Mouse (Mus musculus): ENCODE data around the gene Spef1. TPM values are rescaled to one million over a fixed set of nuclear protein-coding genes. Genes with fewer than 3 reads are reported as not detected.
A peak's percentile ranks its signal among the peaks of the same experiment; 100 is the strongest.
"Not testable (repeated sequence)": the region's sequence is repeated elsewhere in the genome, so short reads cannot be mapped to it uniquely, and the experiment has no call there.

The Spef1 gene
- total RNA-seq (2021) = 1 to 10 TPM; 4.7 to 5.5 TPM
- long read RNA-seq, experiment 1, partial matches to known transcripts = 0 of 4 reads
- long read RNA-seq, experiment 1, other reads (novel, unspliced or antisense) = 3 of 4 reads
- long read RNA-seq, experiment 2, partial matches to known transcripts = 0 of 3 reads
- long read RNA-seq, experiment 2, other reads (novel, unspliced or antisense) = 2 of 3 reads

DNA sequence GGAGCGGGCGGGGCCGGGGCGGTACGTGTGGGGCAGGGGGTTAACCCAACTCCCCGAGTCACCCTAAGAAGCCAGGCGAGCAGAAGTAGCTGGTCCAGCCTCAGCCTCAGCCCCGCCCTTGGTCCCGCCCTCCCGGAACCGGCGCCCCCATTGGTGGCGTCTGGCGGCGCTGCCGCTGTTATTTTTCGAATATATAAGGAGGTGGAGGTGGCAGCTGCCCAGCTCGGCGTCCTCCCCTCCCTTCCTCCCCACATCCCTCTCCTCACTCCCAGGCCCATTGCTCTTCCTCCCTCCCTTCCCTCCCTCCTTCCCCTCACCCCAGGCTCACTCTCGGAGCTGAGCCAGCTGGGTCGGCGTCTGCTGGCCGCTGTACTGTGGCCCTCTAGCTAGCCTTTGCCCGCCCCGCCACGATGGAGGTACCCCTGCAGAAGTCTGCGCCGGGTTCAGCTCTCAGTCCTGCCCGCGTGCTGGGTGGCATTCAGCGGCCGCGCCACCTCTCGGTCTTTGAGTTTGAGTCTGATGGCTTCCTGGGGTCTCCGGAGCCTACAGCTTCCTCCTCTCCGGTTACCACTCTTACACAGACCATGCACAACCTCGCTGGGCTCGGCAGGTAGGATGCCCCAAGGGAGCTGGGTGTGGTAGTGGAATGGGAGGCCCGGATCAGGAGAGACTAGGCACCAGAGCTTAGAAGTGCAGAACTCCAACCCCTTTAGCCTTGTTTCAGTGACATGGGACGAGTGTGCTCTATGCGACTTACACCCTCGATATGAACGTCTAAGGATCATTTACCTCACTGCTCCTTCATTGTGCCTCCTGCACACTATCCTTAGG lies at the start of gene Spef1, which contains the start of gene Cdc25b:
Gene Spef1, minus strand, starts transcription at position 512 of the 831 bp plus-strand sequence.
Gene Cdc25b, plus strand, starts transcription at position 179 of the 831 bp plus-strand sequence.
- DNase-seq = peak; percentile 91

DNA sequence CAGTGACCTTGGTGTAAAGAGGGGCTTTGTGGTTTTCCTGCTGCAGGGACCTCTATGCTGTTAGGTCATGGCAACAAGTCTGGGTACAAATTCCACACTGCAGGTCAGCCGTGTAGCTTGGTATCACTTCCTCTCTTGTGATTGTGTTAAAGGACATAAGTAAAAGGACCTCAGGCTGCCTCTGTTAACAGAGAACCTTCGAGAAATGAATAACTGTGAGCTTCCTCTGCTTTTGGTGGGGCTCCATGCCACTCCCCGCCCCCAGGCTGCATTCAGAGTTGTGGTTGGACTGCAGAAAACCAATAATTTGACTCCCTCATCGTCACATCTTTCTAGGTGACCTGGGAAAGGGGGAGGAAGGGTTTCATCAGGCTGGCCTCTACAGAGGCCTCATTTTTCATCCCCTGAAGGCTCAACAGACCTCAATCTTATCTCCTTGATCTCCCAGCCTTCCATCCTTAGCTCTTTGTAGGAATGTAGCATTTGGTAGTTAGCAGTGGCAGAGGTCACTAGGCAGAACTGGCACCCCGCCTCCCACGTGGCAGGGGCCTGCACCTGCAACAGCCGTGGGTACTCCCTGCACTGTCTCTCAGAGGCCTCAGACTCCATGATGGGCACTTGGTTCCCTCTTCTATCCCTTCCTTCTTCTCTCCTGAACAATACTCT lies 48.0 kb upstream of the Spef1 start:
- peak in 1 of 2 experiments; percentile 25 for DNase-seq

DNA sequence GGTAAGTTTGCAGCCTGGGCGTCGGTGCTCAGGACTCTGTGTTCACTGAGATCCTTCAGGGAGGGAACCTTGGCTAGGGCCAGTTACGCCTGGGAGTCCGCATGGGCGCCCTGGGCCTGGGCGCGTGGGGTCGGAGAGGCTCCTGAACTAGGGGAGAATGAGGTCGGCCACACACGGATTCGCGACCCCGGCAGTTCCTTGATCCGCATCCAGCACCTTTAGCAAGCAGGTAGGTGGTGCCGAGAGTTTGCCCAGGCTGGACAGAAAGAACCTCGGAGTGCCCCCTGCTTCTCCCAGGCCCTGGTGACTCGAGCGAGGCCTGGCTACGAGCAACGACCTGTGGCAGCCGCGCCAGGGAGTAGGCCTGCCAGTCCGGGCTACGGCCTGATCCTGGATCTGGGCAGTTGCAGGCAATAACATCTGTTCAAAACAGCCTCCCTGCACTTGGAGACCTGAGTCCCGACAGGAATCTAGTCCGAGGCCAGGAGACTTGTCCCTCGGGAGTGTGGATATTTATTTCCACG lies 47.1 kb upstream of the Spef1 start:
- DNase-seq = no peak

DNA sequence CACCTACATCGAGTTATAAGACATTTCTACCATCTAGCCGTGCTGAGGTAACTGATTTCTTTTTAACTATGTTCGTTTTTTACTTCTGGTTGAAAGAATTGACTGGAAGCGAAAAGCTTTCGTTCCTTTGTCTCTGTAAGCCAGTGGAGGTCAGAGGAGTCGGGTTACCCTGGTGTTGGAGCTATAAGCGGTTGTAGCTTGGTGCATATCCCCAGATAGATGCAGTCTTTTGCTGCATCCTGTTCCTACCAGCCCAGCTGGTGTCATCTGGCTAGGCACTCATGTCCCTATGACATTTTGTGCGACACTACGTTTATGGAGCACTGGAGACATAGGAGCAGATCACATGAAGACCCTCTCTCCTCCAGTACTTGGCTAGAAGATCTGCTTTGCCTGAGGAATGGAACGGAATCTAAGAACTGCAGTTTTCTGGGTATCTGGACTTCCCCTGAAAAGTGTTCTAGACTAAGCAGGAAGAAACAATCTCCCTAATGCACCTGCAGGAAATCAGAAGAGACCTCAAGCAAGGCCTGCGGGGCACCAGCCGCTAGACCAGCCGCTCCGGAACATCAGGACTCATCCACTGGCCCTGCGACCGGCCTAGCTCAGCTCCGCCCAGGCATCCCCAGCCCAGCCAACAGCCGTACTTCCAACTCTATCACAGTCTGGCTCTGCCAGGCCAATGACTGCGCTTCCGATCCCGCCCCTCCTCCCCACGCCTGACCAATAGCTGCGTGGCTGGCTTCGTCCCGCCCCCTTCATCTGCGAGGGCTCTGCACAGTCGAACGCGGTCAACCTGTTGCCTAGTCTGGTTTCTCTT lies 46.4 kb upstream of the Spef1 start, which contains the start of gene Mavs:
Gene Mavs, plus strand, starts transcription at position 757 of the 820 bp plus-strand sequence.
- peak; percentile 96 to 98 for DNase-seq

DNA sequence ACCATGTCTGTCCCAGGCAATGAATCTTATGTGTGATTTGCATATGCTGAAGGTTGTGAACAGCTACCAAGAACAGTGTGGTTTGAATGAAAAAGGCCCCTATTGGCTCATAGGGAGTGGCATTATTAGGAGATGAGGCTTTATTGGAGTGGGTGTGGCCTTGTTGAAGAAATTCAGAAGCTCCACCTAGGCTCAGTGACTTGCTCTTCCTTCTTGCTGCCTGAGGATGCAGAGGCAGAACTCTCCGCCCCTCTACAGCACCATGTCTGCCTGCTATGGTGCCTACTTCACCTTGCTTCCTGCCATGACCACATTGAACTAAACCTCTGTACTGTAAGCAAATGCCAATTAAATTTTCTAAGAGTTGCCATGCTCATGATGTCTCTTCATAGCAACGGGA lies 45.5 kb upstream of the Spef1 start:
- no peak for DNase-seq

DNA sequence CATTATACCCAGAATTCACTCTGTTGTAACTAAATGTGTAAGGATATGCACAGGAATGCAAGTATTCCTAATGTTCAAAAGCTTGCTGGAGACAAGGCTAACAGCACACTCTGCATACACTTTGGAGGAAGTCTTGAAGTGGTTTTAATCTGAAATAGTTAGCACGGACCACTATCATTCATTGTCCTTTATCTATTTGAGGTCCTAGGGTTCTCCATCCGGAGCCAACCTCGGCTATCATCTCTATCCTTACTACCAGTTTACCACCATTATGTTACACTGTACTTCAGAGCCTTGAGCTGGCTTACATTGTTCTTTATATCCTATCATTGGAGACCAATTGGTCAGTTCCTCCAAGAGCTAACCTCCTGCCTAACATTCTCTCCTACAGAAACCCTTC lies 40.2 kb upstream of the Spef1 start:
- DNase-seq = no peak

DNA sequence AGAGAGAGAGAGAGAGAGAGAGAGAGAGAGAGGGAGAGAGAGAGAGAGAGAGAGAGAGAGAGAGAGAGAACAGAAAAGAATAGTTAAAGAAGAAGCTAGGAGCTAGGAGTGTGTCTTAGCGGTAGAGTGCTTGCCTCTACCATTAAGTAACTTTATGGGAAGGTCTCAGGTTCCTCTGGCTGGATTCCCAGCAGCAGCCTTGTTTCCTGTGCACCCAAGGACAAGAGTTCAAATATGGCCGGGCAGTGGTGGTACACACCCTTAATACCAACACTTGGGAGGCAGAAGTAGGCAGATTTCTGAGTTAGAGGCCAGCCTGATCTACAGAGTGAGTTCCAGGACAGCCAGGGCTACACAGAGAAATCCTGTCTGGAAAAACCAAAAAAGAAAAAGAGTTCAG lies 39.6 kb upstream of the Spef1 start:
- not testable (repeated sequence) for DNase-seq

DNA sequence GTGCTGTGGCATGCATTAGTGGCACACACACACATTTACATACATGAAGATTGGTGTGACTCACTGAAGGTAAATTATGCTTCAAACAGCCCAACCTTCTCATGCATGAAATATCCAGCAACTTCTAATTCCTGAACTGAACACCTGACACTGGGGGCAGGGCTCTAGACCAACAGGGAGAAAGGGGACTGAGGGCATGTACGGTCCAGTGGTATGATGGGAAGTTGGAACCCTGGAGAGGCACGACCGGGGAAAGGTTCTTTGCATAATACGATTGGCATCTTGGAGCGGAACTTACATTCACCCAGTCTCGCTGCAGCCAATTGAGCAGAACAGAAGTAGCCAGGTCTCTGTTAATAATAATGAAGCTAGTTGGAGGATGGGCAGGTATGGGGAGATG lies 38.1 kb upstream of the Spef1 start:
- no peak for DNase-seq

DNA sequence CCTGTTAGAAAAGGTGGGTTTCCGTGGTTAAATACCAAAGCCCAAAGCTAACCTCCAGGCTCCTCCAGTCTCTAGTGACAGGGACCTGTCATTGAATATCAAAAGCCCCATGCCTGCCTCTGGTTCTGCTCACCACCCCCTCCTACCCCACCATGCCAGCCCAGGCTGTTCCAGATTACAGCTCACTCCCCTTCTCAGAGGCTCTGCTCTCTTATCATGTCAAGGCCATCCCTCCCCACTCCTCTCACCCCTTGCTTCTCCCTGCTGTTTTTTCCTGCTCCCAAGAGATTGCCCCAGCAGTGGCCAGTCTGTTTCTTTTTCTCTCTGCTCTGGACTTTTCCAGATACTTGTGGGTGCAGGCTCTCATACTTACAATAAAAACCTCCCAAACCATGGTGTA lies 36.5 kb upstream of the Spef1 start:
- DNase-seq = no peak

DNA sequence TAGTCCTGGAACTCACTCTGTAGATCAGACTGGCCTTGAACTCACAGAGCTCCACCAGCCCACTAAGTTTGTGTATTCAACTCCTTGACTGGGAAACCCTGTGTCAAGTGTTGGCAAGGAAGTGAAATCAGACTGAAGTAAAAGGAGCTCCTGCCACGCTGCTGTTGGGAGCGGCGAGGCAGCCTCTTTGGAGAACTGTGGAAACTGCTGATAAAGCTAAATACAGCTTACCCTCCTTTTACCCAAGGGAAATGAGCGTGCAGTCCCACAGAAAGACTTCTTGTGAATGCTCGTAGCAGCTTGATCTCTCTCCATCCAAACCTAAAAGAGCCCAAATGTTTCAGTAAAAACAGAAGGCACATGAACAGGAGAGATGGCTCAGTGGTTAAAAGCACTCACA lies 35.5 kb upstream of the Spef1 start:
- peak in 1 of 2 experiments; percentile 41 for DNase-seq

DNA sequence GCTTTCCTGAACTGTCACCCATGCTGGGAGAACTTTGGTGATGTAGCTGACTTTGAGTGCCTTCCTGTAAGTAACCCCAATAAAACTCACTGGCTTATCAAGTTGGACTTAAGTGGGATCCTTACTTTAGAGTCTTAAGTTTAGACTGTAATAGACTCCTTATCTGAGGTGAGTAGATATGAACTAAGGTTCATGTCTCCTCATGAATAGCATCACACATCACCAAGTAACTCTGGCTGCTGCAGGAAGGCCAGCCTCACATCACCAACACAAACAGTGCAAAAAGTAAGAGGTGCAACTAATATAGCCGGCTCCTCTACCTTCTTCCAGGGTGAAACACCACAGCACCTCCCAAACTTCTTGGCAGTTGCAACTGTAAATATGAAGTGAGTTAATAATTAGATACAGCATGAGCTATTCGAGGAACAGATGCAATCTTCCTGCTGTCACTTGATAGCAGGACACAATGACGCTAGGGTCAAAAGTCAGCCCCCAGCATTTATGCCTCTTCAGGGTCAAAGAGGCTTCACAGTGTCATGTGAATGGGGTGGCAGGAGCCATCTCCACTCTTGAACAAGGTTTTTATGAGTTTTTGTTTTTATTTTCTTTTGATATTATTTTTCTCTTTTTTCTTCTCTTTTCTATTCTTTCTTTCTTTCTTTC lies 34.9 kb upstream of the Spef1 start:
- no peak for DNase-seq

DNA sequence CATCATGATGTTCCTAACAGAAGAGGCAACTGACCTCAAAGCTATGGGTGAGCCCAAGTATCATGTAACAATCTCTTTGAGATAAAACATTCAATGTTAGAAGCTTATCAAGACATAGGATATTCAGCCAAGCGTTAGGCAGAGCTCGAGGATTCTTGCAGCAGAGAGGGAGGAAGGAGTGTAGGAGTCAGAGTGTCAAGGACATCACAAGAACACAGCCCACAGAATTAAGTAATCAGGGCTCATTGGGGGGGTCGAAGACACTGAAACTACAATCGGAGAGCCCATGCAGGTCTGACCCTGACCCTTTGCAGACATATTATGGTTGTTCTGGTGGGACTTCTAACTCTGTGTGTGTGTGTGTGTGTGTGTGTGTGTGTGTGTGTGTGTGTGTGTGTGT lies 32.9 kb upstream of the Spef1 start:
- no peak for DNase-seq

DNA sequence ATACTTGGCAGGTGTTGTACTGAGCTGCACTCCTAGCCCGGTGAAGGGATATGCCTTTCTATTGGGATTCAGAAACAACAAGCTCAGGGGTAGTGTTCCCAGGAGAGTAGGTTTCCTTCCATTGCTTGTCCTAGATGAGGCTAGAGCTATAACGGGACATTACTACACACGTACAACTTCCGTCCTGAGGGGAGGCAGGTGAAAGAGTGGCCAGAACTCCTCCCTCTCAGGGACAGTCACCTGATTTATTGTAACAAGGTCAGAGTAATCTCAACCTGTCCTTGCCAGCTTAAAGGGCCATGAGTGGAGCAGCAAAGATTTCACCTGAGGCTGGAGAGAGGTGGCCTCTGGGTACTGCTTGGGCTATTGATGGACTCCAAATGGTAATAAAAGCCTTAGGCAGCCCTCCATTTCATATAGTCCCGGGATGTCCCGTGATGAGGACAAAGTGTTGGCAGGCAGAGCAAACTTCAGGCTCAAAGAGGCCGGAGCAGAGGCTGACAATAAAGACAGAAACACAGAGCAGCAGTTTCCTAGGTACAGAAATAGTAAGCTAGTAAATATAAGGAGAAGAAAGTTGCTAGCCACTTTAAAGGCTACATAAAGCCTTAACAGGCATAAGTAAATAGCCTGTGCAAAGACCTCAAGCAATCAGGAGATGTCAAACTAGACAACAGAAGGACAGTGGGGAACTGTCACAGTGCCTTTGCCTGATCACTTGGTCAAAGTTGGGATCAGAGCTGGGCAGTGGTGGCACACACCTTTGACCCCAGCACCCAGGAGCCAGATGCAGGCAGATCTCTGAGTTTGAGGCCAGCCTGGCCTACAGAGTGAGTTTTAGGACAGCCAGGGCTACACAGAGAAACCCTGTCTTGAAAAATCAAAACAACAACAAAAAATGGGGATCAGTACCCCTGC lies 29.1 kb upstream of the Spef1 start:
- peak; percentile 68 to 84 for DNase-seq

DNA sequence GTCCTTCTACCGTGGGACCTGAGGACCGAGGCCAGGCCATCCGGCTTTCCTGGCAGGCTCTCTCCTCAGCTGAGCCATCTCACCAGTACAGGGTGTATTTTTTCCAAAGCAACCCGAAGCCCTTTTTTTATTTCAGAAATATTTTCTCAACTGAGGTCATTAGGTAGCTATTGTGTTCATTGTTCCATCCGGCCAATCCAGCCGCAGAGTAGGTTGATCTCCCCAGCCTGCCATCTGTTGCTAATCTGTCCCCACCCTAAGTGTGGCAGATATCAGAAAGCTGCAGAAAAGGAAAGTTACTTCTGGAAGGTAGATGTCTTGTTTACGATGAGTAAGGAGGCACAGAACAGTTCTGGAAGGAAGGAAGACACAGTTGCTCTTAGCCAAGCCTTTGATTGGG lies 26.7 kb upstream of the Spef1 start:
- DNase-seq = peak; percentile 57 to 67

DNA sequence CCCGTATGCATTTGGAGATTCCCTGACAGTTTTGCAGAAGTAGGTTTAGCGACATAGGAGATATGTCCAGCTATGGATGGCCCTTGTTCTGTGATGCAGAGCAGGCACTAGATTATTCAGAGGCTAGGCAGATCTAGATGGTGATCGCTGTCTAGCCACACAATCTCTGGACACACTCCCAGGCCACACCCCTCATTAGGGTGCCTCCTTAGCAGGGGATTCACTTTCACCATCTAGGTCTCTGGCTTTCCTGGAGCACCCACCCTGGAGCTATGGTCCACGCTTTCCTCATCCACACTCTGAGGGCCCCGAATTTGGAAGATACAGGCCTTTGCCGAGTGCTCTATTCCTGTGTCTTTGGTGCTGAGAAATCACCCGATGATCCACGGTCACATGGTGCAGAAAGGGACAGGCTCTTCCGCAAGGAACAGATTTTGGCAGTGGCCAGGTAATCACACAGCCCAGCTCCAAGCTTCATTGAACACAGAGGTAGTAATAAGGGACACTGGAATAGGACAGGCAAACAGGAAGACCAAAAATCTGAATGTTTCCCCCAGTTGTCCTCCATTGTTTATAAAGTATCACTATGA lies 24.0 kb upstream of the Spef1 start:
- DNase-seq = peak; percentile 43 to 67

DNA sequence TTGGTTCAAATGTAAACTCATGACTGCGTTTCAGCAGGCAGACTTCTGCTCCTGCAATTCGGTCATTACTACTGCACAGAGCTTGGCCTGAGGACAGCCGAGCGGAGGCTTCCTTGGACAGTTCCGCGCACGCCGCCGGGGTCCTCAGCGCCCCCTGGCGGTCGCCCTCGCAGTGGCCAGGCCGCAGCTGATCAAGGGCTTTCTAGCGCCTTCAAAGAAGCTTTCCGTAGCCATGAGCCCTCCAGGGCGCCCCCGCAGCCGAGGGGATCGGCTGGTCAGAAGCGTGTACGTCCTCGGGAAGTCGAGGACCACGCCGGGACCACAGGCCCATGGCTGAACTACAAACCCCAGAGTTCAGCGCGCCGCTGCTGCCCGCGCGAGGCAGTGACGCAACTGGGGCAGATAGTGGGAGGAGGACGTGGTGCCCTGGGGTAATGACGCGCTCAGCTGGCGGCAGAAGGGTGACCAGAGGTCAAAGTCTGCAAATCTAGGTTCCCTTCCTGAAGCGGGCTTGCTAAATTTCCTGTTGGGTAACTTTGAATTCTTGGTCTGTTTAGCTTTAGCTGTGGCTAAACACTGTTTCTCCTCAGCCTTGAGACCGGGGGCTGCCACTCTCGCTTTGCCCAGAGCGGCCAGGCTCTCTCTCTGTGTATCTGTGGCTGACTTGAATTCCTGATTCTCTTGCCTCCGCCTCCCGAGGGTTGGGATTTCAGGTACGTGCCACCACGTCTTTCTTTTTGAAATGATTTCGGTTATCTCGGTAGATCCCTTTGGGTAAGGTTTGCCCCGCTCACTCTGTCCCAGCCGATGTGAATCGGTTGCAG lies 23.1 kb upstream of the Spef1 start:
- DNase-seq = peak; percentile 97 to 98

DNA sequence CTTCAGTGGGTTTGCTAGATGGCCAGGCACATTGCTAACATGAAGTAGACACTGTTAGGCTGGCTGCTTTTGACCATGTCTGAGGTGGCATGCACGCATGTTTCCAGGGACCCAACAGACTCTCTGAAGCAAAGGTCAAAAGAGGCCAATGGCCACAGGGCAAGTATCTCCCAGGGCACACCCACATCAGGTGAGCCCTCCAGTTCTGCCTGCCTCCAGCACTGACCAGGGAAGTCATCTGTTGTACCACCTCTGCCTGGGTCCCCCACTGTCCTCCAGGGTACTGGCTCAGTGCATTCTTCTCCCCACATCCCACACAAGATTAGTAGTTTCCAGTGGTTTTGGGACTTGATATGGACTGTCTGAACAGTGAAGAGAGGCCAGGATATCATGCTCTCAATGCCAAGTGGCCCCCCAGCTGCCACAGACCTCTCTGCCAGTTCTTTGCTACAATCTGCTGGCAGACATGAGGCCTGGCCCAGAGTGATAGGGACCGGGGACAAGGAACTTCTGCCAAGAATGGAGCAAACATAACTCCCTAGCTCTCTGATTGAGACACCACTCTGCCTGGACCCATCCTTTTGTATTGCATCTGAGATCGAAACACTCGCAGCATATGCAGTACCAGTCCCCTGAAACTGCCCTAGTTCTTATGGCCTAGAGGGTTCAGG lies 22.2 kb upstream of the Spef1 start:
- DNase-seq = no peak

DNA sequence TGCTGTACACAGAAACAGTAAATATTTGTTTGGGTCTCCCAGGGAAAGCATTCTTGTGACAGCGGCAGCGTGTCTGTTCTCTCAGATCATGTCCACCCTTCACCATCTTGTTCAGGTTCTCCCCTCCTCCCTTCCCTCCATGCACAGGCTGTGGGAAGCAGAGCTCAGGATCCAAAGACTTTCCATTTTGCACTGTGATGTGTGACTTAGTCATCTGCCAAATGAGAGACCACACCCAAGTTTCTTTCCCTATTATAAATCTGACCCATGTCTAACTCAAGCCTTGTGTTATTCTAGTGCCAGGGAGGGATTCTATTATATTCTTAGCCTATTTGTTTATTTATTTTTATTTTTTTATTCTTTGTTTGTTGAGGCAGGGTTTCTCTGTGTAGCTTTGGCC lies 21.3 kb upstream of the Spef1 start:
- no peak for DNase-seq

Data from heart, adult 18-20 months (tissue).